Mouse (Mus musculus): ENCODE results near the gene Arhgap22.

- TF ChIP-seq CTCF (IDR thresholded peaks at IDR 0.05; ENCODE audit: control insufficient read depth, insufficient read depth, insufficient read length), result peak; percentile 10
- no peak for TF ChIP-seq MAX (IDR thresholded peaks at IDR 0.05)
These were observed 108.8 kb downstream of the Arhgap22 start for GRCm38 (mm10) chr14:33322661-33323088.
